Mouse (Mus musculus) brain, adult 2 months (tissue): Measurements from ENCODE around the gene Prkaa2.

Source experiments
- DNase-seq: peaks from one replicate; pipeline ENCODE4 v3.0.0; 2011; ENCODE audit warnings: low read depth, low spot score

Prkaa2 gene

DNA sequence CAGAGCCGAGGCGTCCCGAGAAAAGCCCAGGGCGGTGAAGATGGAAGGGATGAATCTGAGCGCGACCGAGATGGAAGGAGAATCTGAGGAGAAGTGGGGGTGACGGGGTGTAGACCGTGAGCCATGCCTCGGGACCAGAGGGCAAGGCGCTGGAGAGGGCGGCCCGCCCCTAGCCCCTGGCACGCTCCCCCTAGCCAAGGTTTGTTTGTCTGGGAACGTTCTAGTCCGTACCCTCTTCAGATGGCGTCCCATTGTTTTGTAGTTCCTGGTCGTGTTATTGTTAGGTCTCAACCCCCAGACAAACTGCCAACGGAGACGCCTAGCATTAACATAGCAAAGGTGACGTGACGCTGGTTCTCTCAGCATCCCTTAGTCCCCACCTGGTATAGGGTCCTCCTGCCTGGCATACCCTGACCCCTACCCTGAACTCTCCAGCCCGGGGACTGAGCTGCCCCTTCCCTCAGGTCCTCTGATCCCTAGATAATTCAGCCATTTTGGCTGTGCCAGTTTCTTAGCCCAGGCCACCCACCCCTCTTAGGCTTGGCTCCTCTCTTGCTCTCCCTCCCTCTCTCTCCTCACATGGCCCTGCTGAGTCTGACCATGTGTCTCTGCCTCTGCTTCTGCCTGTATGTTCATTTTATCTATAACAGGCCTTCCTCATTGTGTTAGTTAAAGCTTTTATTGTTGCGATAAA lies 447 bp upstream of the Prkaa2 start:
- DNase-seq: peak; percentile 91

DNA sequence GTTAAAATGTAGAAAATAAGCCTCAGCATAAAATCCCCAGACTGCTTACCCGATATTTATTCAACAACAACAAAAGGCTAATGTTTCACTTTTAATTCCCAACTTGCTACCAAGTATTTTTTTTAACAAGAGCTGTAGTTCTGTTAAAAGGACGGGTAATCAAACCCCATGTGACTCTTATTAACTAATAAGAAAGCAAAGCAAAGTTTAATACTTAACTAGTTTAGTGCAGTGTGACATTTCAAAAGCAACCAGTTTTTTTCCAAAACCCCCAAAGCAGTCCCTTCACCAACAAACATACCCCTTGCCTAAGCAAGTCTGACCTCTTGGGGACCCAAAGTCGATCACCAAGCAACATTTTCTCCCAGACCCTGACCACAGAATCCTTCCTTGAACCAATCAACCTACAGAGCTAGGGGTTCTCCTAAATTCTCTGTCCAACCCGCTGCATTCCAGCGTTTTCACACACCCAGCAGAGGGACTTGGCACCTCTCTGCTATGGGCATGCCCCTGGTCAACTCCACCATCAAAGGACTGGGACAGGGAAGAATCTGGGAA lies 970 bp downstream of the Prkaa2 start:
- DNase-seq: no peak

DNA sequence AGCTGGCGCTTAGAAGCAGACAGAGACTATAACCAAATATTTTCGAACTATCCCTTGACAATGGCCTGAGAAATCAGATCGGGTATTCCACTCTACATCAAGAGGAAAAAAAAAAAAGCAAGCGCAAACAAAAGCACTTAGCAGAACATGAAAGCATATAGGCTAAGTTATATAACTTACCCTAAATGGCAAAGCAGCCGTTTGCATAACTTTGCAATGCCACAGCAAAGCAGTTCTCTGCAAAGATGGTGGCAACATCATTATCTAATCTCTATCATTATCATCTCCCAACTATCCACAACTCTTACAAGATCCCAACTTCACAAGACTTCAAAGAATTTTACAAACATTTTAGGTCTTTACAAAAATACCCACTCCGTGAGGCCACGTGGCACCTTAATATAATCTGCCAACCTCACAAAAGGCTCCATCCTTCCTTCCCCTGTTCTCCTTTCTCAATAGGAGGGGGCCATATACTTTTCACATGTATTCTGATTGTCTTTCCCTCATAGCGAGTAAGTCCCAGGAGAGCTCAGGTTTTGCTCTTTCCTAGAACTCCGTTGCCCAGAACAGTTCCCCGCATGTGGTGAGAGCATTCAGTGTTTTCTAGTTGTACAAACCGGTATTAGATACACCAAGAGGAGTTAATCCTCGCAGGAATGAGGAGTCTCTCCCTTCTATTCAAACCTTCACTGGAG lies 1.6 kb downstream of the Prkaa2 start:
- DNase-seq: peak; percentile 60

DNA sequence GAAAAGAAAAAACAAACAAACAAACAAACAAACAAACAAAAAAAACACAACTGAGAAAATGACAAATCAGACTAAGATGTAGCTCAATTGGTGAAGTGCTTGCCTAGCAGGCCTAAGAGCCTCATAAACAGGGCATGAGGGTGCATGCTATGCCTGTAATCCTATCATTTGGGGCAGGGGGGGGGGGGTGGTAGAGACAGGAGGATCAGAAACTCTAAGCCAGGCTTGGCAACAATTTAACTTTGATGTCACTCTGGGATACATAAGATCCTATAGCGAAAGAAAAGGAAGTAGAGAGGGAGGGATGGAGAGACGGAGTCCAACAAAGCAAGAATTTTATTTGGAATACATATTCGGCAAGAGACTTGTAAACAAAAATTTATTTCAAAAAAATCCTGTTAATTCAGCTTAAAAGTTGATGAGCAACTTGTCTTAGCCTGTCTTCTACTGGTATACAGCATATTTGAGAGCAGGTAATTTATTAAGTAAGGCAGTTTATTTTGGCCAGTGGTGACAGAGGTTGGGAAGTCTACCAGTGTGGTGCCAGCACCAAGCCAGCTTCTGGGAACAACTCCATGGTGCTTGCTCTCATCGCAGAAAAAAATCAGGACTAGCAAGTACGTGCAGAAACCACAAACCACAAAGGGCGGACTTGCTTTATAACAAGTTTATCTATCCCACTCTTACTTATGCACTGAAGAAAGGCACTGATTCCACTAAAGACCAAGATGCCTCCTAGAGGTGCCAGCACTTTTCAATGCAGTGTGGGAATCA lies 5.4 kb downstream of the Prkaa2 start:
- no peak for DNase-seq

DNA sequence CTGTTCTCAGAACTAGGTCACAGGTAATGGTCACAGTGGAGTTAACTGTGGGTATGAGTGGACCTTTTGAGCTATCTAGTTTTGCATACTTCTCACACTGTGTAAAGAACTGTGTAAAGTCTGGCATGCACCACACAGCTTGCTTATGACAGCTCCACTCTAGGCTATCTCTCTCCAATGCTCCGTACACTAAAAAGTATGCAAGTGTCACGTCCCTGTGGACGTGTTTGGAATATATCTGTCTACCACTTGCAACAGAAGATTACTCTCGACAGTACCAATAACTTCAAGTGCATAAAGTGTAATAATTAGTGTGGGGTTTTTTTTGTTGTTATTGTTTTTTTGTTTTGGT lies 8.4 kb downstream of the Prkaa2 start:
- DNase-seq: no peak

DNA sequence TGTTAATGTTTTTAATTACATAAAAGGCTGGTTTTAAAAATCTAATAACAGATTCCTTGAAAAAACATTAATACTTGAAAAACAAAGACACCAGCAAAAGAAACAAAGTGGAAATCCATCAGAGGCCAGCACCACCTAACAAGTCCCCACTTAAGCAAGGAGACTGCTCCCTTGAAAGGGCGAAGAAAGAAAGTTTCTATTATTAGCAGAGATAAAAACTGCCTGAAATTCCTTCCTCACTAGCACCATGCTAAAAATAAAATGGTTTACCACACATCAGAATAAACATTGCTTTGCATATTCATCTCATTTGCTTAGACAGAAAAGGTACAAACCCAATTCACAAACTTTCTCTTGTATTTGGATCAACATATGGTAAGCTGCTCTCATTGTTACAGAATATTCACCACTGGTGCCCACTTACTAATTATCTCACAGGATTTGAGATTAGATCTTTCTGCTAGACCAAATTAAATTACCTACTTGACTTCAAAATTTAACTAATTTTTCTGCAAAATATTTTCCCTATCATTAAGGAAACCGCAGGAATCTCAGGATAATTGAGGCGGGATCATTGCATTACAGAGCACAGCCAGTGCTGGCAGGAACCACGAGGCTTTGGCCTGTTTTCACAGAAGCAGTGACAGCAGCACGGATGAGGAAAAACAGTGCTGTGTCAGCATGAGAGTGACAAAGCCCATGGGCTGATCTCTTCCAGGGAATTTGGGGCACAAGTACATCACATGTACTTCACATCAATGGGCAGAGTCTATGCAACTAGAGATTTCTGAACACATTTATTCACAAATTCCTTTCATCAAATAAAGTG lies 9.0 kb downstream of the Prkaa2 start:
- DNase-seq: peak; percentile 87

DNA sequence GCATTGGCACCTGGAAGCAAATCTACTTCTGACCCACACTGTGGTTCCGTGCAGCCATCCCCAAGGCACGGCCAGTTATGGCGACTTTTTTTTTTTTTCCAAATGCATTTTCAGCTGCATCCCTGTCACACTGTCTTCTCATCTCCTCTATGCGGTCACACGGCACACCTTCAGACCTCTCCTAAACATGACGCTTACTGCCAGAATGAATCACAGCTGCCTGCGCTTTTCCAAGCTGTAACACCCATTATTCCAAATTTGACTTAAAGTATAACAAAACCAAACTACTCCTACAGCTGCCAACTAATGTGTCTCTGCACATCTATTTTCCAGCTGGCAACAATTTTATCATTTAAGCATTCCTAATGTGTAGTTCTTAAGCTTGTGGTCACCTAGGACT lies 11.0 kb downstream of the Prkaa2 start:
- DNase-seq: peak; percentile 71

DNA sequence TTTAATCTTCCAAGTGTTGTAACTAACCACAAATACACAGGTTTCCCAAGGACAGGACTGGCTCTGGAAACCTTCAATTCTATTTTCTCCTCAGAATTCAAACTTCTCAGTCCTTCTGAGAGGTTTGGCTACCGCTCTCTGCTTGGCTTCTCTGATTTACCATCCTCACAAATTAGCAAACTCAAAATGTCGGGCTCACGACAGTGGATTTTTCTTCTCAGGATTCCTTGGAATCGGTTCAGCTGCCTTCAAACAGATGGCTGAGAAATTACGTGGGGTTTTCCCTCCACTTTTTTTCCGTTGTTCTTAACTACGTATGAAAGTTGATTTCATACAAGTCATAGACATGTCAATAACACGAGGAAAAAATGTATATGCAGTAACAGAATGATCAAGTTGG lies 11.5 kb downstream of the Prkaa2 start:
- DNase-seq: peak; percentile 74

DNA sequence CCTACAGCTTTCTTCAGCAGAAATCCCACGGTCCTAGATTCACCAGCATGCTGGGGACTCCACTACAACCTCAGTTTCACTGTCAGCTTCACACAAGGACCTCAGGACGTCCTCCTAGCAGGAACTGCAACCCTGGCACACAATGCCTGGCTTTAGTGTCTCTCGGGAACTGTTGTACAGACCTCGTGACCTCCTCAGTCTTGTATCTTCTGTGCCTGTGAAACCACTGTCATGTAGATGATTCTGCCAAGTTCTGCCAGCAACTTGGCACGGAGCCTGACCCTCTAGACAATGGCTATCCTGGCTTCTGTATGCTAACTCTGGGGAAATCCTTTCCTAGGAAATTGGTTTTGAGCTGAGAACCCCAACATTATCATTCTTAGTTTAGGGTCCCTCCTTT lies 14.4 kb downstream of the Prkaa2 start:
- peak; percentile 88 for DNase-seq

DNA sequence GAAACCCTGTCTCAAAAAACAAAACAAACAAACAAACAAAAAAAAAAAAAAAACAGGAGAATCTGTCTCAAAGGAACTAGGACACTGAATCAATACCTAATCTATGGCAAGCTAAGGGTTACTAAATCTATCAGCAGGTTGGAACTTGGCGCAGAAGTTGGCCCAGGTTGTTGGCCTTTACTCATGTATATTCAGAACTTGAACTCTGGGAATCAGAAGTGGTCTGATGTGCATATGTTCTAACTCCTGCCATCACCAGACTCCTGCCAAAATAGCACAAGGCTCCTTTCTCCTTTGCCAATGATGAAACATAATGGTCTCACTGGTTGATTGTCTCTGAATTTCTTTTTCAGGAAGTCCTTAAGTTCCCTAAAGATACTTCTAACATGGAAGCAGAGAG lies 15.7 kb downstream of the Prkaa2 start:
- peak; percentile 55 for DNase-seq

DNA sequence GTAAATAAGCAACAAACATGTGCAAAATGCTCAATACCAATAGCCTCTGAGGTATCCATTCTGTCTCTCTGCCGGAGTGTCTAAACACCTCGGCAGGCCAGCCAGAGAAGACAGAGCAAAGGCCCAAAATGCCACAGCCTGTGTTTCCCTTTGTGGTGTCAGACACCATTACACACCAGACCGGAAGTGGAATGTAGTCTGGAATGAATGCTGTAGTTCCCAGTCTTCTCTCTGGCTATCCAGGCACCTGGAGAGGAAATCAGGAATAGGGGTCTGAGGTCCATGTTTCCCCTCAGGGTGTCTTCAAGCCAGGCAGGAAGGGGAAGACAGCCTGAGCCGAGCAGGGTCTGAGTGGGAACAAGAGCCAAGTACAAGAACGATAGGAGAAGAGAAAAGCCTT lies 19.3 kb downstream of the Prkaa2 start:
- DNase-seq: no peak

DNA sequence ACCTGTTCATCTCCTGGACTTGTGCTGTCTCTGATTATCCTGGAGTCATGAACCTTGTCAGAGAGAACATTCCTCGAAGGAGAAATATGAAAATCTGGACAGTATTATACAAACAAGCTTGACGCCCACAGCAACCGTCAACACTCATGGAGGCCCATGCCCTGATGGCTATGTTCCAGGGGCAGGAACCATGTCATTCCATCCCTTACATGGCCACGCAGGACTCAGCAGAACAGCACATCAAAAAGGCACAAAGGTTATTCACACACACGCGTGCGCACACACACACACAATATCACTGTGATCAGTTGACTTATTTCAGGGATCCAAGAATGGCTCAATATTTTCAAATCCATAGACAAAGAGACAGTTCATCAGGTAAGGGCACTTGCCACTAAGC lies 20.3 kb downstream of the Prkaa2 start:
- no peak for DNase-seq

DNA sequence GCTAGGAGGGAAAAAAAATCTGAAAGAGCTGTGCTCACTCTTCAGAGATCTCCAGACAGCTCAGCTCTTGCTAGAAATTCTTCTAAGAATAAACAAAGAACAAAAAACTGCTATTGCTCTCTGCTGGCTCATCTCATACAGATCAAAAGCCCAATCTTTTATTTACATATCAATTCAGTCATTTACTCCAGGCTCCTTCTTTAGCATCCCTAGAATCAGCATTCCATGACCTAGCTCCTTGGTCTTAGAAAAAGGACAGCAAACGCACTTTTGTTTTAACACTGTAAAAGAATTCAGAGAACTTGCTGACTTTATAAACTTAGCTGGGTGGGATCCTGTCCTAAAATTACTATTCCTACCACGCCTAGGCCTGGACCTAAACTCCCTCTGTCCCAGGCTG lies 21.0 kb downstream of the Prkaa2 start:
- DNase-seq: no peak

DNA sequence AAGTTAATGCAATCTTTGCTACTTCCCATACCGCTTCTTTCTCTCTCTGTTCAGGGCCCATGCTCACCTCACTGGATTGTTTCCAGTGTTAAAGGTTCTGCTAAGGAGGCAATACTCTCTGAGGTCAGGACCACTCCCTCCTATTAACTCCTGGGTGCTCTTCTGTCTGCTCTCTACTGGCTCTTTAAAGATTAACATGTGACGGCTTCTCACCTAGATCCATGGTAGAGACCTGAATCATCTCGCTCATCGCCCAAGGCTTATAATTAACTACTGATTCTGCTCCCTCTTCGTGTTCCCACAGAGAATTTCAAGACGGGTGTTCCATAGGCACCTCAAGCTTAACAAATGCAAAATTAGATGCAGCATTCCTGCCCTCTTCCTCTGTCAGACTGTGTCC lies 33.5 kb downstream of the Prkaa2 start:
- DNase-seq: no peak

DNA sequence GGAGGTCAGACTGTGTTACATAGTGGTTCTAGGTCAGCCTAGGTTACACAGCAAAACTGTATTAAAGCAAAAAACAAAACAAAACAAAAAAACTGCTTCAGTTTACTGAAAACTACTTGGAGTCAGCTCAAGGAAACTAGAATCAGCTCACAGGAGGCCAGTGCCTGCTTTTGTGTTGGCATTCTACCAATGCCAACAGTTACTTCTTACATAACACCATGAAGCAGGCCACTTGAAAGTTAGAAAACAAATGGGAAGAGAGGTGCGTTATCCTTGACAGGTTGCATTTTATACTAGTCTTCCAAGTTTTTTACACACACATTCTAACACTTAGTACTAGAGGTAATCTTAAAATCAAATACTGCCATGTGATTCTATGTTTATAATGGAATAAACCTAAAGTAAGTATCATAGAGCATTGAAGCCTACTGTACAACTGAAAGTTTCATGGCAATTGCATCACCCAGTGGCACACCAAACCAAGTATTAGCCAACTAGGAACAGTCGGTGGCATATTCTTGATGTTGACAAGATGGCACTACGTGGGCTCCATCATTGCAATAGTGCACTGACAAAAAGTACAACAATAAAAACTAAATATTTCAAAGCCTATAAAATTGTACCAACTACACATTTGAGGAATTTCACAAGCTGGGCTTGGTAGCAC lies 37.8 kb downstream of the Prkaa2 start:
- peak; percentile 47 for DNase-seq

DNA sequence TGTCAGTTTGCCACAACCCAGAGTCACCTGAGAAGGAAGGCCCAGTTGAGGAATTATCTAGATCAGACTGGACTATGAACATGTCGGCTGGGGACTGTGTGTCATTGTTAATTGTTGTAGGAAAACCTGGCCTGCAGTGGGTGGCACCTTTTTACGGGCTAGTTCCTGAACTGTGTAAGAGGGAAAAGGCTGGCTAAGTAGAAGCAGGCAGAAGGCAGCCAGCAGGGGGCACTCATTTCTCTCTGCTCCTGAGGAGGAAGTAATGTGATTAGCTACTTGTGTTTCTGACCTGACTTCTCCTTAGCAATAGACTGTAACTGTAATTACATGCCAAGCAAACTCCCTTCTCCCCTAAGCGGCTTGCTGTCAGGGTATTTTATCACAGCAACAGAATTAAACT lies 38.7 kb downstream of the Prkaa2 start:
- peak; percentile 94 for DNase-seq

DNA sequence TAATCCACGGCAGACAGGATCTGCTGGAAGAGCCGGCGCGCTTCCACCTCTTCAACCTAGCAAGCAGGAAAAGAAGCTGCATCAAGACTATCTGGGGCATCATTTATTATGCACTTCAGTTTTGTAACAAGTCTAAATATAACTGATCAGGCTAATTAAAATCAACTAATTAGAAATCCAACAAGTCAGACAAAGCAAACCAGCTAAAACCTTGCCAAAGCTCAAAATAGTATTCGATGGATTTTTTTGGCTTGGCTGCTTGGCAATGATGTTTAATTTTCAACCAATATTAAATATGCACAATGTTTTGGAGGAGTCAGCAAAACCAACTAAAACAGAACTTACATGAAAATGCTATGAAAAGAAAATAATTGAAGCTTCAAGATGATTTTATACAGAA lies 58.4 kb downstream of the Prkaa2 start:
- peak; percentile 54 for DNase-seq

DNA sequence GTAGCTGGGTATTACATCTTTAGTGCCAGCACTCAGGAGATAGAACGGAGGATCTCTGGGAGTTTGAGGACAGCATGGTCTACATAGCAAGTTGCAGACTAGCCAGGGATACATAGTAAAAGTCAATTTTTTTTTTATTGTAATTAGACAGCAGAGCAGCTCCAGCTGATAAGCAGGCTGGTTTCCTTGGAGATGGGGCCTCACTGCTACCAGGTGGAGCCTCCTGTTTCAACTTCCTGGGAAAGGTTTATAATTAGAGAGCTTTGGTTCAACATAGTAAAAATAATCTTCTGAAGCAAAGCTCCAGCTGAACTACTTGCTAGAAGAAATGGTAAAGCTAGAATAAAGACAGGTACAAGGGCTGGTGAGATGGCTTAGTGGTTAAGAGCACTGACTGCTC lies 59.6 kb downstream of the Prkaa2 start:
- DNase-seq: peak; percentile 54

DNA sequence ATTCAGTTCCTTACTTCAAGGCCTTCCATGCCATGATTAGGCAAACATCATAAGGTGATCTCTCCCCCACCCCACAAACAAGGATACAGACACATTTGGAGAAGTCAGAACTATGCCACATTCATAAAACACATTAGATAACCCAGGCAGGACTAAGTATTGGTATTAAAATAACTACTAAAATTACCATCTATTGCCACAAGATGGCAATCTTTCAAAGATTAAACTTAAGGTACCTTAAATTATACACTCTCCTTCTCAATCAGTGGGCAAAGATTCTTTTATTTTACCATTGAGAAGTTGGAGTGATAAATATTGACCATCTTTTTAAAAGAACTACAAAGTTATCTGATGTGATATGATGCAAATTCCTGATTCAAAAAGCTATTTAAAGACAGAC lies 75.4 kb downstream of the Prkaa2 start:
- no peak for DNase-seq

DNA sequence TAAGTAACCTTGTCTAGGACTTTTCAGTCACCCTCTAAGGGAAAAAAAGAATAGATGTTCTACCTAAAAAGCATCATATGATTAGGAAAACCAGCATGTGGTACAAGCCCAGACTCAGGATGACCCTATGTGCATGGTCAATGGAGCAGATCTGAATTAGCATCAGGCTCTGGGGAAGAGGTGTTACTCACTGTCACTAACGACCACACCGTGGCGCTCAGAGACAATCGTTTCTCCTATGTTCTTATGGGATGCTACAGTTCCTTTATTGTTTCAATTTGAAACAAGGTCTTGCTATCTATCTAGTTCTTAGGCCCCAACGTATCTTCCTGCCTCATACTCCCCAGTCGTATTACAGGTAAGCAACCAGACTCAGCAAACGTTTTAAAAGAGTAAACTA lies 76.5 kb downstream of the Prkaa2 start:
- DNase-seq: peak; percentile 45

DNA sequence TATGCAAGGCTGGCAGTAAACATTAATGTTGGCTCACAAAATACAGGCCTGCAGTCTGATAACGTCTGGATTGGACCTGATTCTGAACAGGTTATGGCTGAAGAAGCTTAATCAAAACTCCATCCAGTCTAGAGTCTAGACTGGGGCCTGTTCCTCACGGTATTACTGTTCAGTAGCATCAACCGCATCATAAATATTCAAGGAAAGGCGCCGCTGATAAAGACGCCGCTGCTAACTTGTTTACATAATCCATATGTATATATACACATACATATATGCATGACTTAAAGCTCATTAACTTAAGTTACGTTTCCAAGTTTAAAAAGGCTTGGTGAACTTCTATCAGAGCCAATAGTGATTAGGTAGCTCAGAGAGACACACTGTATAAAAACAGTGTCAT lies 78.6 kb downstream of the Prkaa2 start:
- no peak for DNase-seq
